Mouse (Mus musculus) embryo, embryonic 9.5 days (tissue): ENCODE measurements at regions not wholly inside any gene's neighbourhood (a gene's known extent, or its start where the extent isn't known, plus 50 kb on each side); places are given as distances from the start of the nearest gene placed in this dataset.

Source experiments
- DNase-seq: peaks from one replicate; pipeline ENCODE4 v3.0.0-alpha.2; 2017; ENCODE audit errors: extremely low spot score

- no peak for DNase-seq
These were observed 114.0 kb upstream of the Rmdn2 start for GRCm38 (mm10) chr17:79497629-79498028.

GRCm38 (mm10) chr17:79498321-79498720 lies 113.3 kb upstream of the Rmdn2 start:
- DNase-seq, result no peak

- peak; percentile 9 for DNase-seq
These were observed 110.6 kb upstream of the Rmdn2 start for GRCm38 (mm10) chr17:79501031-79501474.

GRCm38 (mm10) chr17:79501926-79502325 lies 109.7 kb upstream of the Rmdn2 start:
- DNase-seq, result no peak

- DNase-seq, result no peak
These were observed 108.6 kb upstream of the Rmdn2 start for GRCm38 (mm10) chr17:79503037-79503436.

- no peak for DNase-seq
These were observed 107.5 kb upstream of the Rmdn2 start for GRCm38 (mm10) chr17:79504209-79504608.

GRCm38 (mm10) chr17:79505565-79505964 lies 106.1 kb upstream of the Rmdn2 start:
- no peak for DNase-seq

GRCm38 (mm10) chr17:79509281-79509680 lies 102.4 kb upstream of the Rmdn2 start:
- DNase-seq, result no peak

GRCm38 (mm10) chr17:79509957-79510710 lies 101.5 kb upstream of the Rmdn2 start:
- no peak for DNase-seq

GRCm38 (mm10) chr17:79511218-79511617 lies 100.4 kb upstream of the Rmdn2 start:
- no peak for DNase-seq

- no peak for DNase-seq
These were observed 97.6 kb upstream of the Rmdn2 start for GRCm38 (mm10) chr17:79514076-79514475.

- DNase-seq, result peak; percentile 18
These were observed 93.5 kb upstream of the Rmdn2 start for GRCm38 (mm10) chr17:79518185-79518584.

GRCm38 (mm10) chr17:79518696-79519095 lies 93.0 kb upstream of the Rmdn2 start:
- DNase-seq, result no peak

- no peak for DNase-seq
These were observed 92.3 kb upstream of the Rmdn2 start for GRCm38 (mm10) chr17:79519356-79519755.

- no peak for DNase-seq
These were observed 91.4 kb upstream of the Rmdn2 start for GRCm38 (mm10) chr17:79520283-79520682.

GRCm38 (mm10) chr17:79521691-79522090 lies 90.0 kb upstream of the Rmdn2 start:
- DNase-seq, result no peak

- no peak for DNase-seq
These were observed 88.4 kb upstream of the Rmdn2 start for GRCm38 (mm10) chr17:79523230-79523629.

- DNase-seq, result no peak
These were observed 84.3 kb upstream of the Rmdn2 start for GRCm38 (mm10) chr17:79527391-79527790.

GRCm38 (mm10) chr17:79536549-79536948 lies 75.1 kb upstream of the Rmdn2 start:
- DNase-seq, result no peak

- DNase-seq, result no peak
These were observed 72.9 kb upstream of the Rmdn2 start for GRCm38 (mm10) chr17:79538789-79539188.

- no peak for DNase-seq
These were observed 71.6 kb upstream of the Rmdn2 start for GRCm38 (mm10) chr17:79540038-79540437.

- DNase-seq, result no peak
These were observed 71.2 kb upstream of the Rmdn2 start for GRCm38 (mm10) chr17:79540511-79540910.

GRCm38 (mm10) chr17:79543907-79544522 lies 67.6 kb upstream of the Rmdn2 start:
- no peak for DNase-seq
